Mouse (Mus musculus) ovary, adult 18-20 months (tissue): ENCODE data around the gene Stum.
"Not testable (repeated sequence)": the region's sequence is repeated elsewhere in the genome, so short reads cannot be mapped to it uniquely, and the experiment has no call there.

ENCODE experiments used
- DNase-seq: peaks from one replicate; pipeline ENCODE4 v3.0.0; 2022; ENCODE audit warnings: low spot score, mixed read lengths

Gene Stum

DNA sequence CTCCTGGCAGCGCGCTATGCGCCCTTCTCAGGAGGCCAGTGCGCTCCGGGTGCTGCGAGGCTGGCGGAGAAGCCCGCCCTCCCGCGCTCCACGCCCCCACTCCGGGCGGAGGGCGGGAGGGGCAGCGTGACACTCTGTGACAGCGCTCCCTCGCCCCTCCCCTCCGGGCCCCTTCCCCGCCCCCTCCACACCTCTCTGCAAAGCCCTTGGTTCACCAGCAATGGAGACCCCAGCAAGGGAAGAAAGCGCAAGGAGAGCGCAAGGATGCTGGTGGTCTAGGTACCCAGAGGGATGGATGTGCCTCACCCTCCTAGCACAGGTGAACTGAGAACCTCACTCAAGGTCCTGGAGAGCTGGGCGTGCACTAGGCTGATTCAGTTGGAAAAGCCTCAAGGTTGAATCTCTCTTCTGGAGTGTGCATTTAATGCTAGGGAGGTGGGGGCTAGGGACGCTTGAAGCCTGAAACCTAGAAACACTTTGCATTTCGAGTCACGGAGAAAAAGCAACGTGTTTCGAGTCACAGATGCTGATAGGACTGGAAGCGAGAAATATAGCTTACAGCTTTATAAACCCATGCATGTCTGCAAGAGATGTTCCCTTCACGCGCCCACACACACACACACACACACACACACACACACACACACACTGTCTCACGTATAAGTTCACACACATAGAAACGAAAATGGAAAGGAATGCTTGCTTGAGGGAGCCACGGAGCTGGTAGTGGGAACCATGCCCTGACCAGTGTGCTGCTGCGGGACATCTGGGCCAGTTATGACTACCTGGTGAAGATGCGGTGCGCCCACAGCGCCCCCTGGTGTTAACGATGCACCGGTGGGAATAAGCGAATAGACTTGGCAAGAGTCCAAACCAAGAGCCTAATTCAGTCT is at the start of gene Stum:
Stum (minus strand) TSS at position 106 of the 893 bp plus-strand sequence.
- DNase-seq, result peak; percentile 28

DNA sequence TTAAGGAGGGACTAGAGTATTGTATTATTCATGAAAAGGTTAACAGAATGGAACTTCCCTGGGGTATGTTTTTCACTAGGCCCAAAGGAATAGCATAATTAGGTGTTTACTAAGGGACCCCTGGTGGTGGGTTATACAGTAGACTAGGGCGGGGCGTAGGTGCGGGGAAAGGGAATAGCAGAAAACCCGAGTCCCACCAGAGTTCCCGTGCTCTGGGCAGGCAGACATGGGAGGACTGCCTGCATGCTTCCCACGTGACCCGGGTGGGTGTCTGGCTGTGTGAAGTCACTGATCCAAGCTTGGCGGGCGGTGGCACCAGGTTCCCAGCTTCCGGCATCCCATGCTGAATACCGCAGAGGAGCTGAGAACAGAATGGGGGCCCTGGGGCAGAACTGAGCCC is 49.4 kb upstream of the Stum start:
- no peak for DNase-seq

DNA sequence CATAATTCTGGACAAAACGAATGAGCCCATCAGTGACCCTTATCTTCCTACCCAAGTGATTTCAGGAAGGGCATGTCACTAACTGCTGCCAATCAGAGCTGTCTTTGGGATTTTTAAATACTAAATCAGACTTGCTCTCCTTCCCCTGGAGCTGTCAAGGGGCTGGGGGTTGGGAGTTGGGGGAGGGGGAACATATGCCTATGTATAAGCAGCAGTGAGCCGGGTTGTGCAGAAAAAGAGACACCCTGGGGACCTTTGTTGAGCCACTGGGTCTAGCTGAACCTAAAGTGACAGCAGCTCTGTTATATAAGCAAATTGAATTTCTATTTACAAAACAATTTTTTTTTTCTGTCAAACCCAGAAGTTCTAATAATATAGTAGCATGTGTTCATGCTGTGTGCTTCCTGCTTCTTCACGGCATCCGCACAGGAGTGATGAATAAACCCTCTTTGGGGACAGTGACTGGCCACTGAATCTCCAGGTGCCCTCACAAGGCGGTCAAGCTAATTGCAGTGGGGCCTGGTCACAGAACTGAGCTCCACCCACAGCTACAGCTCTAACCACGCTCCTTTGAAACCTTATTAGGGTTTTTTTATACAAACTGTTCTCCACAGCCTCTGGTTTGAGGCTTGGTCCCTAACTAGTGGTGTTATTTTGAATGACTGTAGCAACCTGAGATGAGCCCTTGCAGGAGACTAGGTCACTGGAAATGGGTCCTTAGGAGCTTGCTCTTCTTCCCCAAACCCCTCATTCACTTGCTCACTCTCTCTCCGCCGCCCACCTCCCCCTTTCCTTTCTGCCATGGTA is 47.4 kb upstream of the Stum start:
- DNase-seq, result no peak

DNA sequence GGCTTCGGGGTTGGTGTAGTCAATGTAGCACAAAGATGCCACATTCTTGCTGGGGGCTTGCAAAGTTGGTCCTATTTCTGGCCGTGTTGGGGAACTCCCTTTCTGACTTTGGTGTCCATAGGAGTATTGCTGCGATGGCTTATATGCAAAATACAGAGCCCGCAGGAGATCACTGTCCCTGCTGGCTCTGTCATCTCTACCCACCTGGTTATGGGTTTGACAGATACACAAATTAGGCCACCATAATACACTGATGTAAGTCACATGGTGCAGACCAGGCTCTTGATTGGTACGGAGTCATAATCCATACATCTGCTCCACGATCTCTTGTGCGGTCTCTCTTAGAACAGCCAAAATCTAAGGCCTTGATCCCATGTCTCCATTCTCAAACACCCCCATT is 46.5 kb upstream of the Stum start:
- no peak for DNase-seq

DNA sequence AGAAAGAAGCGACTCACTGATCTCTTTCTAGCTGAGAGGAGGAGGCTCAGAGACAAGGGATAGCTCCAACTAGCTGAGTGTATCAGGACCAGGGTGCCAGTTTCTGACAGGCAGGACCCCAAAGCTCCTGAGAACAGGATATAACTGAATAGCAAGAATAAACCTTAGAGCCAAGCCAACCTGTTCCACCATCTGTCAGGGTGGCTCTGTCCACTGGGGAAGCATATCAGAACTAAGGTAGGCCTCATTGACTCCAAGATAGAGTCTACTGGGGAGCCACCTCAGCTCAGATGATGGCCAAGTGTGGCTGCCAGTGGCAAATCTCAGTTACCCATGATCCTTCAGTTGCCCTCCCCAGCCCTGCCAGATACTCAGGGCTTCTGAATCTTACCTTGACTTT is 42.0 kb upstream of the Stum start:
- no peak for DNase-seq

DNA sequence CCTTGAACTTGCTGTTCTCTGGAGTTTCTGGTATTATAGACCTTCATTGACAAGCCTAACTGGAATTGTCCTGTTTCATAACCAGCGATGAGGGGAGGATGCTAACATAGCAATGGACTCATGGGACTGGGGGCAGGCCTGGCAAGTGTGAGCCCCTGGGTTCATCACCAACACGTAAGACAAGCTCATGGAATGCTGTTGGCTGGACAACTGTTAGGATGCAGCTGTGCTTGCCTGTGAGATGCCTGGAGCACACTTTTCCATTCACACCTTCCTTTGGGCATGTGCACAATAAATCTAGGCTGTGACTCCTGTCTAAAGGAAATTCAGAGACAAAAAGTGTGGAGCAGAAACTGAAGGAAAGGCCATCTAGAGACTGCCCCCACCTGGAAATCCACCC is 40.0 kb upstream of the Stum start:
- DNase-seq, result no peak

DNA sequence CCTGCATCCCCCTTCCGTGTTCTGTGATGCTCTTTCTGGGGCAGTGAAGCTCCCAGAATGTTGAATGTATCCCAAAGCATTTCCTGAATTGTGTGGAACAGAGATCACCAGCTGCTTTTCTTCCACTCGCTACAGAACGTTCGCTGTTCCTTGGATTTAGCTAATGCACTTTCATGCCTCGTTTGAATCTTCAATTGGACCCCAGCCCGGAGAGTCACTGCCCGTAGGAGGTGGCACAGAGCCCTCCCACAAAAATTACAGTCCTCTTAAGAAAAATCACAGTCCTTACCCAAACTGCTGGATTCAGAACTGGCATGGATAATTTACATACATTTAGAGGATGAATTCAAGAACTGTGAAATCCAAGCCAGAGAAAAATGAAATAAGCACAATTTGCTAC is 36.9 kb upstream of the Stum start:
- DNase-seq, result no peak

DNA sequence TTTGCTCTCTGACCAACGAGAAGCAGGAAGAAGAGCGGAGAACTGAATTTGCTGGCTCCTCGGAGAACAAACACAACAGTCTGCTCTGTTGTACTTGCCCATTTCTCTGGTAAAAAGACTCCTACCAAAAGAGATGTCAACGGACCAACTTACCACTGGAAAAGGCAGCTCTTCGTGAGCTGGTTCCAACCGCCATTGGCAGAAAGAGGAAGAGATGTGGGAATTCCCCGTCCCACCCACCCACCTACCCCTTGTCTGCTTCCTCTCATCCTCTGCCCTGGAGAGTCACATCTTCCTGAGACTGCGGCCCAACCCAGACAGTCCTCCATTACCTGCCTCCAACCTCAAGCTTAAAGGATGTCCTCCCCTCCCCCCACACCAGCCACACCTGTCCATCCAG is 36.2 kb upstream of the Stum start:
- no peak for DNase-seq

DNA sequence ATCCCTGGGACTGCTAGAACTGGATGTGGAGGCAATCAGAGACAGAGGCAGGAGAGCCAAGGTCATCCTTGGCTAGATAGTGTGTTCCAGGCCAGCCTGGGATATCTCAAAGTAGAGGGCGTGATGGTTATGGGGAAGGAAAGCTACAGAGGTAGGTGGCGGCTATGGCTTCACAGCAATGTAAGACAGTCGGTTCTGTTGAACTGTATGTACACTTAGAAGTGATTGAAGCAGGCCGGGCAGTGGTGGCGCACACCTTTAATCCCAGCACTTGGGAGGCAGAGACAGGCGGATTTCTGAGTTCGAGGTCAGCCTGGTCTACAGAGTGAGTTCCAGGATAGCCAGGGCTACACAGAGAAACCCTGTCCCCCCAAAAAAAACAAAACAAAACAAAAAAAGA is 35.6 kb upstream of the Stum start:
- DNase-seq, result not testable (repeated sequence)

DNA sequence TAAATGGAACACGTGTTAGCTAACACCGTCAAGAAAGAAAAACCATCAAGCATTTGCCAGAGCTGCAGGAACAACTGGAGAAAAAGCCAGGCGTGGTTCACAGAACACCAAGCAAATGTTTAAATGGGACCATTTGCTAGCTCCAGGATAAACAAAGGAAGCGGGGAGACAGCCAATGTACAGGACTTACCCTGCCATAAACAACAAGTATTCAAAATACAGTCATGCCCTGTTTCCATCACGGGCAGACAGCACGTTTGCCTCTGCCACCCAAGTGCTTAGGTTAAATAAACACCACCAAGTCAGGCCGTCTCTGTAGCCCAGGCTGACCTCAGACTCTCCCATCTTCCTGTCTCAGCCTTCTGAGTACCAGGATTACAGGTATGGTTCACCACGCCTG is 35.1 kb upstream of the Stum start:
- DNase-seq, result no peak

DNA sequence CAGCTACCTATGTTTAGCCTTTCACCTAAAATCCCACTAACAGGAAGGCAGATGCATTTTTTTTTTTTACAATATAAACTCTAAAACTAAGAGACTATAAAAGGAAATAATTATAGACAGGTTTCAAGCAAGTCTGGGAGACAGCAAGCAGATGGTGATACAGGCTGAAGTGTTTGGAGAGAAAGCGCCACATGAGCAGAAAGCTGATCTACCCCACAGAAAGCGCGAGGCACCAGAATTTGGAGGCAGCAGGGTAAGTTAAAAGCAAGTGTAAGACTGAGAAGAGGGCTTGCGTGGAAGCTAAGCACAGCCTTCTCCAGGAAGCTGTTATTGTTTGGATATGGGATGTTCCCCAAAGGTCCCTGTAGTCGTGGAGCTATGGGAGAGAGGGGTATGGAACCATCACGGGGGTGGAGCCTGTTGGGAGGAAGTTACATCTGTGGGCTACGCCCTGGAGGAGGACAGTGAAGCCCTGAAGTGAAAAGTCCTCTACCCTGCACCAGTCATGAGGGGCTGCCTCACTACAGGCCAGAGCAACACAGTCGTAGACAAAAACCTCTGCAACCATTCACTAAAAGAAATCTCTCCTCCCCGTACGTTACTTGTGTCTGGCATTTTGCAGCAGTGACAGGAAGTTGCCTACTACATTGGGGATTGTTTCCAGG is 34.2 kb upstream of the Stum start:
- DNase-seq, result no peak

DNA sequence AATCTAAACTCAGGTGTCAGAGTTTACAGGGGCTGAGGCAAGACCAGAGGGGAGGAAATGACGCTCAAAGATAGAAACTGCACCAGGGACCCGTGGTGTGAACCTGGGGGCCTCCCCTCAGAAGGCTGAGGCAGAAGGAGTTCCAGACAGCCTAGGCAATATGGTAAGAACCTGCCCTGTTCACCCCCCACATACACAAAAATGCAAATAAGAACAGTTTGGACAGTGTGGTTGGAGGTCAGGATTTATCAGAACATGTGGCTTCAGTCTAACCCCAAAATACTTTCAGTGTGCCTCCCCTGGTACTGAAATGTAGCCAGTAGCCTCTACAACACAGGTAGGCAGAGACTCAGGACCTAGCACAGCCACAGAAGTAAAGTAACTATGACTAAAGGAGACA is 30.8 kb upstream of the Stum start:
- no peak for DNase-seq

DNA sequence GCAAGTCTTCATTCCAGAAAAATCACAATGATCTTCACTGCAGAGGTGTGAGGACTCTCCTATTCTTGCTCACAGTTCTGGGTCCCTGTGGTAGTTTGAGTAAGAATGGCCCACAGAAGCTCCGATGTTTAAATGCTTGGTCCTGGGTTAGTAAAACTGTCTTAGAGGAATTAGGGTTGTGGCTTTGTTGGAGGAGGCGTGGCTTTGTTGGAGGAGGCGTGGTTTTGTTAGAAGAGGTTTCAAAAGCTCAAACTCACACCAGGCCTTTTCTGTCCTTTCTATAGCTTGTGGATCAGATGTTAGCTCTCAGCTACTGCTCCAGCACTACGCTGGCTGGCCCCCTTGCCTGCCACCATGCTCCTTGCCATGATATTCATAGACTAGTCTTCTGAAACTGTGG is 27.6 kb upstream of the Stum start:
- no peak for DNase-seq

DNA sequence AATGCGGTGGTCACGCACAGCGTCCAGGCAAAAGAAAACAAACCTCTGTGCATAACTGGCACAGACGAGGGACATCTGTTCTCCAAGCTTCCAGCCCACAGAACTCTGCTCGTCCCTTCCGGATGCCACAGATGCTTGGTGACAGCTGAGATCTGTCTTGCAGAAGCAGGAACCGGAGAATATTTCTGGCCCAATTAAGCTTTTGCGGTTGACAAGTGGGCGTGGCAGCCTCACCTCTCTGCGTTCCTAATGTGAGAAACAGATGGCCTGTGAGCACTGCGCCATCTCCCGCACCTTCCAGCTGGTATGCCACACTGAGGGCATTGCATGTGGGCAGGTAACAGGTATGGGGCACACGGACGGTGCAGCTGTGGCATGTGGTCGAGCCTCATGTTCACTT is 27.1 kb upstream of the Stum start:
- DNase-seq, result no peak

DNA sequence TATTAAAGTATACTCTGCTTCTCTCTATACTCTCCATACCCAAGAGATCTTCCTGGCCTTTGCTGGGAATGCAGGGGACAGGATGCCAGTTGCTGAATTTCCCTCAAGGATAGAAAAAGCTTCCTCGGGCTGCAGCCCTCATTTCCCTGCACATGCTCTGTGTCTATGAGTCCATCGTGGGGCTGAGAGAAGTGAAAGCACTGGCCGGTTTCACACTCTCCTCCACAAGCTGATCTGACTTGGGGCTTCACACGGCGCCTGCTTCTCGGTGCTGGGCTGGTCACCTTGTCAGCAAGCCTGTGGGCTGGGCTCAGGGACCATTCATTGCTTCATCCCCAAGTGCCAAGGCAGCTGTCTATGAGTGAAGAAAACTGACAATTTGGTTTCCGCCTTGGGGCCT is 25.4 kb upstream of the Stum start:
- DNase-seq, result no peak

DNA sequence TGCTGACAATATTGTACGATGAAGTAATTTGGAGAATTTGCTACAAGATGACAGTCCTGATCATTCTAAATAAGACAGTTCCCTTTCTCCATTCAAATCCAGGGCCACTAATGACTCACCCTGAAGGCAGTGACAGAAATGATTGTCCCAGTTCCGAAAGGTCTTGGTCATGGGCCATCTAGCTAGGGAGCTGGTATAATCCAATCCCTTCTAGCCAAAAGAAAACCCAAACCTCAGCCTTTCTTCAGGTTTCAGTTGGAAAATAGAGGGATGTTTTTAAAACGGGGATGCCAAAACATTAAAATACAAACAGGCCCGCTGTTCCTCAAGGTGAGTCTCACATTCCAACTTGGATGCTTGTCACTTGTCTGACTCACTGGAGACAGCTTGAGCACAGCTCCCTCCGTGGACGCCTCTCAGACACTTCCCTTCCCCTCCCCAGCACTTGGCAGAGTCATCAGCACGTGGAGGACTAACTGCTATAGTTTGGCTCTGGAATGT is 24.0 kb upstream of the Stum start:
- no peak for DNase-seq

DNA sequence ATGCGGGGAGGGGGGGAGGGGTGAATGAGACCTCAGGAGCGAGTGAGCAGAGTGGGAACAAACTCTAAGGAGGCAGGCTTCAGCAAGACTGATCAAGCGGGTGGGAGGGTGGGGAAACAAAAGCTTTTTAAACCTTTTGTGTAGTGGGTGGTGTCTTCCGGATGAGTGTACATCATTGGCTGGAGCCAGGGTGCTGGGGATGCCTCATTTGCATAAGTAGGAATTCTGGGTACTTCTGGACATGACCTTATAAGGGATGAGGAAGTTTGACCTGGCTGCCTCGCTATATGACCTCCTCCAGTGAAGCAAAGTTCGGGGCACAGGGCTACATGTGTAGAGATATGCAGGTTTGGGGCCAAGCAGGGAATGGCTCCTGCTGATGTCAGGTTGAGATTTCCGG is 23.0 kb upstream of the Stum start:
- DNase-seq, result no peak

DNA sequence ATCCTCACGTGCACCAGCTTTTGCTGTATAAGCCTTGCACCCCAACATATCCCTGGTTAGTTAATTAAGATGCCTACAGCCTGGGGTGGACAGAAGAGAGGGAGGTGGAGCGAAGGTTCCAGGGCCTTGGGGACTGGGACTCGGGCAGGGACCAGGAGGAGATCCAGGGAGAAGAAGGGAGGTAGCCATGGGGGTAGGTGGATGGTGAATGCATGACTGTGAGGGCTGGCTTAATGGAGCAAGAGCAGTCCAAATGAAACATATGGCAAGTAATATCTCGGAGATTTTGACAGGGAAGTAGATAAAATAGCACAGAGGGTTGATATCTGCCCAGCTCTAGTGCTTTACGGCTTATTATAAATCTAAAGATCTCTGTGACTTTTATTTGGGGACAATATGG is 21.6 kb upstream of the Stum start:
- no peak for DNase-seq

DNA sequence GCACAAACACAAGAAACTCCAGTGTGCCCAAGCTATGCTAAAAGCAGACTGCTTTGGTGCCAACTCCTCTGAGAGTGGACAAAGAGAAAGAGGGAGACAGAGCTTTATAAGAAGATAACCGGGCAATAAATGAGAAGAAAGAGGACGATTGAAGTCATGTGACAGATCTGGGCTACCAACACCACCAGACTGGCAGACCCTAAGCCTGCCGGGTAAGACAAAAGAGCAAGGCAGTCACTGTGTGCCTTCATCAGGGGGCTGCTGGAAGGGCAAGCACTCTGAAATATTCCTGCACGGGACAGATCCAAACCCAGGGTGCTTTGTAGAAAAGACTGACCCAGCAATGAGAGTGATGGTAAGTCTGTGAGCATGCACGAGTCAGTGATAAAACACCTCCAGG is 20.2 kb upstream of the Stum start:
- DNase-seq, result no peak

DNA sequence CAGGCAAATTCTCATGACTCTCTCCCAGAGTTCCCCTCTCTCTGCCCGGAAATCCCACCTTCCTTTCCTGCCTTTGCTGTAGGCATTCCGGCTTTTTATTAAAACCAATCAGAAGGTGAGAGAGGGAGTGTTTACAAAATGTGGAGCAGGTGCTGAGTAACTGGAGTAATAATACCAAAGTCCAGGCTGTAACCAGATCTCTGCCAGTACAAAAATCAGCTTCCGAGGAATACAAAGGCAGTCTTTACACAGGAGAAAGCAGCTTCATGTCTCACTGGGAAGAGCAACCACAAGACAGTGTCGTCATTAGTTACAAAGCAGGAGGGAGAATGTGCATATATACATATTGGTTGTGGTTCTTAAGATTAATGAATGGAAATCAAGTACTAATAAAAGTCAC is 19.3 kb upstream of the Stum start:
- DNase-seq, result no peak

DNA sequence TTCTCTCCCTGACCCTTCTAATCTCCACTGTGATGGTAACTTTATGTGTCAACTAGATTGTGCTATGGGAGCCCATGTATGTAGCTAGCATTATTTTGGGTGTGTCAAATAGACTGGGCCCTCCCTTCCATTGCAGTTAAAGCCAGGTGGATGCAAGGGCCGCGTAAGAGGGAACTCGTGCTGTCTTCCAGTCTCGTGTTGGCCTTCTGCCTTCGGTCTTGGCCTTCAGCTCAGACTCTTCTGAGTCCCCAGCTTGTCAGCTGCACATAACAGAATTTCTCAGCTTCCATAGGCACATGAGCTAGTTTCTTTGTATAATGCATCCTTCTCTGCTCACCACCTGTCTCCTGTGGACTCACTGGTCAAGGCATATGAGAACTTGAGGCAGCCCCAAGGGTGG is 17.3 kb upstream of the Stum start:
- DNase-seq, result no peak

DNA sequence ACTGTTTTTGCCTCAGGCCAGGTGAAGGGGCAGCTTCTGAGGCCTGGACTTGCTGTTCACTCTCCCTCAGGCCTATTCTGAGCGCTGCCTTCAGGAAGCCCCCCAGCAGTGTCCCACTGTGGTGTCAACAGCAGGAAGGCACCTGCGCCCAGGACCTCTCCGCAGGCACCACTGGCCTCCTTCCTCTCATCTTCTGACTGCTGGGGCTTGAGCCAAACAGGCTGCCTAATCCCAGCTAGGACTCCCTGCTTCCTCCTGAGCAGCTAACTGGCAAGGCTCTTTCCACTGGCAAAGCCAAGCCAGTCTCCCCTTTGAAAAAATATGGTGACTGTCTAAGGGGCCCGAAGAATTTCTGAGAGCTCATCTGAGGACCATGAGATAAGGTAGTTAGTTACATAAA is 16.9 kb upstream of the Stum start:
- DNase-seq, result no peak

DNA sequence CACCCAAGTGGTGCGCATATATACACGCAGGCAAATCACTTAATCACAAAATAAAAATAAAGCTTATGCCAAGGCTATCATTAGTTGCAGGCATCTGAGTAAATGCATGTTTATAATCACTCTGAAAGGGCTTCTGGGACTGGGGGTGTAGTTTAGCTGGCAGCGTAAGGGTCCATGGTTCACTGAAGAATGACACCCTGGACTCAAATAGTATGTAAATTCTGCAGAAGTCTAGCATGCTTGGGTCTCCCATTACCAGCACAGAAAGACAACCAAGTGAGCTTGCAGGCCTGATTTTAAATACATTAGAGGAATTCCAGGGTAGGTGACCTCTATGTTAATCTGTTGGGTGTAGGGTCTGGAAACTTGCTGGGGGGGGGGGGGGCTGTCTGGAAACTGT is 16.5 kb upstream of the Stum start:
- DNase-seq, result no peak
